Mouse (Mus musculus): Measurements from ENCODE around the gene Grap. TPM values are rescaled to one million over a fixed set of nuclear protein-coding genes. Genes with fewer than 3 reads are reported as not detected.

Grap gene
- total RNA-seq, 2 experiments from 2014 or later = 7.0 to 9.0 TPM

DNA sequence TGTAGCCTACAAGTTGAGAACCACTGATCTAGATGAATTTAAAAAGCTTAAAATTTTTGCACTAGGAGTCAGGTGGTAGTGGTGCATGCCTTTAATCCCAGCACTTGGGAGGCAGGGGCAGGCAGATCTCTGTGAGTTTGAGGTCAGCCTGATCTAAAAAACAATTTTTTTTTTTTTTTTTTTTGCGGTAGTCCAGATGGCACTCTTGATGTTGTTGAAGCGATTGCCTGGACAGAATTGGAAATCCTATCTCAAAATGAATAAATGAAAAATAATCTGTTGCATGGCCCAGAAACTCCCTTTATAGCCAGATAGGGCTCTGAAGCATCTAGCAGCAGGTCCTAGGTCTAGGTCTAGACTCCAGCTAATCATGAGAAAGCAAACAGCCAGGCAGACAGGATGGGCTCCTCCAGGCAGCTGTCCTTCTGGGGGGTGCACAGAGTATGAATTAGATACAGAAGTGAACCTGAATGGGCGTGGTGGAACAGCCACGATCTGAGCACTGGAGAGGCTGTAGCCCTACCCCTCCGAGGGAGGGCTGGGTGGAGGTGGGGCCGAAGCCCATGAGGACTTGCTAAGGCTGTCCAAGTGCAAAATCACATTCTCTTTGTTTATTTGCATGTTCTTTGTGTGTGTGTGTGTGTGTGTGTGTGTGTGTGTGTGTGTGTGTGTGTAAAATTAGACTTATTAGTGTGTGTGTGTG is 3.2 kb downstream of the Grap start:
- no peak for DNase-seq (ENCODE audit: low spot score in 2 of 2)

DNA sequence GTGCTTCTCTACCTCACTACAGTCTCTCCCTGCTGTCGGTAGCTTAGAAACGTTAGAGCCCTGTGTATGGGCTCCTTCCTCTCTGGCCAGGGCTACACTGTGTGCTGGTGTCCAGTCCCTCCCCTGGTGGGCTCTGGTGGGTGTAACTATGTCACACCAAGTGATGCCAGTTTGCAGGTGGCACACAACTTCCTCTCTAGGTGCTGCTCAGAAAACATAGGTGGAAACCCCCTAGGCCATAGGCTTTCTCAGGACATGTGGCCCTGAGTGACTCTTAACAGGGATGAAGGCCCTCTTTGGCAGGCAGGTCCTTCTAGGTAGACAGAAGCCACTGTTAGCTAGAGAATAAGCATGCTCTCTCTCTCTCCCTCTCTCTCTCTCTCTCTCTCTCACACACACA is 4.4 kb downstream of the Grap start:
- no peak for DNase-seq (ENCODE audit: low spot score in 2 of 2)

DNA sequence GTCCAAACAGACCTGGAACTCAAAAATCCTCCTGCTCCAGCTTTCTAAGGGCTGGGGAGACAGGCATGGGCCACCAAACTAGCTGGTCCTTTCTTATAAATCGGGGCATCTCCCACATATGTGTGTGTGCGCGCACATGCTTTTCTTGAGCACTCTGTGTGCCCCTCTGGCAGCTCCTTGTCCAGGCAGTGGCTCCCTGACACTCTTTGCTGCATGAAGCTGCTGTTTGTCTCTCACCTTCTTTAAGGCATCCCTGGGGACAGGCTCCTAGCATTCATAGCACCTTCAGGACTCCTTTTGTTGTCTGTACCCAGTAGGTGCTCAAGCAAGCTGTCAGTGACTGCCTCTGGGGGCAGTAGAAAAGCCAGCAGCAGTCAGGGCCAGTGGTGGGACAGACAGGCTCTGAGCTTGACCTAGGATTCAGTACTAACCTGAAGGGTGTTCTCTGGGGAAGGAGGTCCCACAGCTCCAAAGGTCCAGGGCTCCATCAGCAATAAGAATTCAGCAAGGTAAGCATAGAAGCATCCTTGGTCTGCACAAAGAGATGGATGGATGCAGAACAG is 5.4 kb downstream of the Grap start:
- DNase-seq (ENCODE audit: low spot score in 2 of 2) = no peak

DNA sequence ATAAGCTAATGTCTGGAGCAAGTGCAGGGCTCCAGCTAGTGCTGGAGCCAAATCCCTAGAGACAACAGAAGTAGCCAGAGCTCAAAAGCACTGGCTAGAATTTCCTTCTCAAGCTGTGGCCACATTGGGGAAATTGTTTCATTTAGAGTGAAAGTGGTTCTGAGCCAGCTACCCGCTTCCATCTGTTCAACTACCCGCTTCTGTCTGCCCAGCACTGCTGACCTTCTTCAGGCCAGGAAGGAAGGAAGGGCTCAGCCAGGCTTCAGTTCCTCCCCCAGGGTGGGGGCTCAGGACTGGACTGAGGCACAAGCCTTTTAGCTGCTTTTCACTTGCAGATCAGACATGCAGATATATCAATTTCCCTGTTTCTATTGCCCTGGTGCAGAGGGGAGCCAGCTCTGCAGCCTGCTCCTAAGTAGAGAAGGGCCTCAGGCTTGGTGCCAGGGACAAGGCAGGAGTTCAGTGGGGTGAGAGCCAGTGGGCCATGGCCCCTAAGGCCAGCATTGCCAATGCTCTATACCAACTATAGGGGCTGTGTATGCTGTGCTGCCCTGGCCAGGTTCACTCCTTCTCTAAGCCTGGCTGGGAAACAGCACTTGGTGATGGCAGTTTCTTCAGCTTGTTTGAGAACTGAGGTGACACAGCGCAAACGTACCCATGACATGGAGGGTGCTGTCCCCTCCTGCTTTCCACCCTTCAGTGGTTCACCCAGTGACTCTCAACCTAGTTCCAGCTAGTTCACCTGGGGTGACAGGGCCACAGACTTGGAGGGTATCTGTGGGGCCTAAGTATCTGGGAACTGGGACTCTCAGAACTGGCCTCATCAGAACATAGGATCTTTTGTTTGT is 6.2 kb downstream of the Grap start:
- peak in 1 of 2 experiments; percentile 49 for DNase-seq (ENCODE audit: low spot score in 2 of 2)

DNA sequence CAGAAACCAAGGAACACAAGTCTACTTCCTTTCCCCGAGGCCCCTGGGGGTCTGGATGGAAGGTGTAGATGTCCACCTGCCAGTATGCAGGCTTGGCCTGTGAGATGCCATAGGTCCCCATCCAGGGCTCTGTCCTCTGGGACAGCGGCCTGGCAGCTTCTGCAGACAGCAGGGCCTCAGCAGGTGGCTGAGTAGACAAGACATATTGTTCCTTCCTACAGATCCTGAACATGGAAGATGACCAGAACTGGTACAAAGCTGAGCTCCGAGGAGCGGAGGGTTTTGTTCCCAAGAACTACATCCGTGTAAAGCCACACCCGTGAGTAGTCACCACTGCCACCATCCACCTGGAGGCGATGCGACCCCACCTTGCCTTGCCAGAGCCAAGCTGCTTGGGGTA is 6.9 kb downstream of the Grap start:
- DNase-seq (ENCODE audit: low spot score in 2 of 2) = no peak

DNA sequence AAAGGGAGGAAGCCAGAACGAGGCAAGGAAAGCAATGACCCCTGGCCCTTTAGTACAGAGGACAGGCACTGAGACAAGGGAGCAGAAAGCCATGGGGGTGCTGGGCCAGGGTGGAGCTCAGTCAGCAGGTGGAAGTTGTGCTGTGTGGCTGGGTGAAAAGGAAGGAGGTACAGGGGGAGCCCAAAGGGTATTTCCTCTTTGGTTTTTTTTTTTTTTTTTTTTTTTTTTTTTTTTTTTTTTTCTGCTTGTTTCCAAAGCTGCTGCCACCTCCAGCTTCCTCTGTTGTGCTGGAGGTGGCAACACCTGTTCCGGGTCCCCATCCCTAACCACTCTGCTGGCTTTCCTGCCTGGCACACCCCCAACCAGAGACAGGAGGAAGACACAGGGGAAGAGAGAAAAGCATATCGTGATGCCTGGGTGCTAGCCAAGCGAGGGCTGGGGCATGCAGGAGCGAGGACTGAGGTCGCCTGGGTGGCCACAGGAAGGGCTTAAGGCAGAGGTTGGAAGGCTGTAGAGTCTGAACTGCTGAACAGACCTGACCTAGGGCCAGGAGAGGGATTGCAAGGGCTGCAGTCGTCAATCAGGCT is 7.8 kb downstream of the Grap start:
- DNase-seq (ENCODE audit: low spot score in 2 of 2) = no peak

DNA sequence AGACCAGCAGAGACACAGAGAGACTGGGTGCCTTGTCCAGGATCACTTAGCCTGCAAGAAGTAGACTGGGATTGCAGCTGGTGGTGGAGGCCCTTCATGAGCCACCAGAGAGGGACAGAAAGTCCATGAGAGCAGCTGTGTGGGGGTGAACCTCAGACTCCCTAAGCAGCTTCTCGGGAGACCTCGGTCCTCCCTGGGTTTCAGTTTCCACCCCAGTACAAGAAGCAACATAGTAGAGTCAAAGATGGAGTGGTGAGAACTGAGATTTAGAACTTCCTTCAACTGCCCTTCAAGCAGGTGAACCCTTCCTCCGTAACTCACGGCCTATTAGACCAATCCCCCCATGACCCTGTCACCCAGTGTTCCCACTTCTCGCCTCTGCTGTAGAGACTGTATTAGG is 9.1 kb downstream of the Grap start:
- DNase-seq (ENCODE audit: low spot score in 2 of 2) = no peak

DNA sequence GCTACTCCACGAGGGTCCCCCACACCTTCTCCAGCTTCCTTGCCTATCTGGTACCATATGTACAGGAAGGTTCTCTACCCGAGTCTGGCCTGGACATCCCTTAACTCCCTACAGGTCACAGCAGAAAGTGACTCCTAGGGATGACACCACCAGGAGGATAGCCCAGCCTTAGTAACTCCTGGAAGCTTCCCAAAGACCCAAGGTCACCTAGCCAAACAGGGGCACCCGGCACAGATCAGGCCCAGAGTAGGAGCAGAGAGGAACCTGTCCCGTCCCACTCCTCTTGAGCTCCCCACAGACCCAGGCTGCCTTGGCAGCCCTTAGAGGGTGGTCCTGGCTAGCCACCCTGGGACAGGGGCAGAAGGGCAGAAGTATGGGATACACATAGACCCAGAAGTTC is 12.3 kb downstream of the Grap start:
- DNase-seq (ENCODE audit: low spot score in 2 of 2) = no peak

DNA sequence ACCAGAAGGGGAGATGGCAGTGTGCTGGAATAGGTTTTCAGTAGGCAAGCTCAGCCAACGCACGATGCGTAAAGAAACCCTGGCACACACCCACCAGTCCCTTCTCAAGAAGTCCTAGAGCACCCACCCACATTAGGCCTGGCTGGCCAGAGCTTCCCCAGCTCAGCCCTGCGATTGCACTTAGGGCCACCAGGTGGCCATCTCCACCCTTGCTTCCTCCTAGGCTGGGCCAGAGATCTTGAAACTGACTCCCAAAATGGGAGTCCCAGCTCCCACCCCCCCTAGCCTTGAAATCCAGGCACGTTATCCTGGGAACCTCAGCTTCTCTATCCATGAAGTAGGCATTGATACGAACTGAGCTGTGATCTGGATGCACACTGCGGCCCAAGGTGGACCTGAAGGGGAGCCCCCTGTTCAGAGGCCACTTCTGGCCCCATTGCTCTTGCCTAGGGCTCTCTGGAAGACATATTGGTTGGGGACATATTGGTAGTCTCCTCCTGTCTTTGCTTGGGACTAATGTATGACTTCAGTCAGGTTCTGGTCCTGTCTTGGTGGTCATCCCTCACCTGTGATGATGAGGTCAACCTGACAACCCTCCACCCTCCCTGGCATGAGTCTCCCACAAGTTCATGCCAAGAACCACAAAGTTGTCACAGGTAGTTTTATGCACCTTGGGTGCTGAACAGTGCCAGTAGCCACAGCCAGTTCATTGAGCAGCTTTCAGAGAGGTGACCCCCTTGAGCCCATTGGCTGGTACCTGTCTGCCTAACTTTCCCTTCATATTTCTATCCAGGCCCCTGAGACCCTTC is 13.1 kb downstream of the Grap start:
- no peak for DNase-seq (ENCODE audit: low spot score in 2 of 2)

DNA sequence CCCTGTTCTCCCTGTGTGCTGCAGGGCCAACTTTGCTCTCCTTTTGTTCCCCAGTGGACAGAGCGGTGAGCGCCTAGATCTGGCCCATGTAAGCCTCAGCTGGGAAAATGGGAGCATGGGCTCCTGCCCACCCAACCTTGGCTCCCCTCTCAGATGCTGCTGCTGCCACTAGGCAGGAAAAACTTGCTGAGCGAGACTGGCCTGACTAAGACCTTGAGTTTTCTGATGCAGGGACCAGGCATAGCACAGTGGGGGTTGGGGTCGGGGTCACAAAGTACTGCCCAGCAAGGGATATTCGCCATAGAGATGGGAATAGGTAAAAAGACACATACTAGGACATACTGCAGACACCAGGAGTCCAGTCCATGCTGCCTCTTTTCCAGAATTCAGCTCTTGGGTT is 14.2 kb downstream of the Grap start:
- DNase-seq (ENCODE audit: low spot score in 2 of 2) = no peak

DNA sequence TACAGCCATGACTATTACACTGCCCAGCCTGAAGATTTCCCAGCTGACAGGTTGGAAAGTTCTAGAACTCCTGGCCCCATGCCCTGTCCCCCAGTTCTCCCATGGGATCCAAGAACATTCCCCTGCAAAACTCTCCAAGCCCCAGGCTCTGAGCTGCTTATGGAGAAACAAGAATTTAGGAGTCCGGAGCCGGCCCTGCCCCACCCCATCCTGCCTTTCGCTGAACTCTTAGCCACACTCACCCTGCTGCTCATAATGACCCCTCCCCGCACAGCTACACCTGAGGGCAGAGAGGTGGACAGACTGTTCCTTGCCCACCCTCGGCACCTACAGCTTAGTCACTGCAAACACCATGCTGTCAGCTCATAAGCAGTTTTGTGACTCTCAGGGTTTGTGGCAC is 14.7 kb downstream of the Grap start:
- DNase-seq (ENCODE audit: low spot score in 2 of 2) = no peak

DNA sequence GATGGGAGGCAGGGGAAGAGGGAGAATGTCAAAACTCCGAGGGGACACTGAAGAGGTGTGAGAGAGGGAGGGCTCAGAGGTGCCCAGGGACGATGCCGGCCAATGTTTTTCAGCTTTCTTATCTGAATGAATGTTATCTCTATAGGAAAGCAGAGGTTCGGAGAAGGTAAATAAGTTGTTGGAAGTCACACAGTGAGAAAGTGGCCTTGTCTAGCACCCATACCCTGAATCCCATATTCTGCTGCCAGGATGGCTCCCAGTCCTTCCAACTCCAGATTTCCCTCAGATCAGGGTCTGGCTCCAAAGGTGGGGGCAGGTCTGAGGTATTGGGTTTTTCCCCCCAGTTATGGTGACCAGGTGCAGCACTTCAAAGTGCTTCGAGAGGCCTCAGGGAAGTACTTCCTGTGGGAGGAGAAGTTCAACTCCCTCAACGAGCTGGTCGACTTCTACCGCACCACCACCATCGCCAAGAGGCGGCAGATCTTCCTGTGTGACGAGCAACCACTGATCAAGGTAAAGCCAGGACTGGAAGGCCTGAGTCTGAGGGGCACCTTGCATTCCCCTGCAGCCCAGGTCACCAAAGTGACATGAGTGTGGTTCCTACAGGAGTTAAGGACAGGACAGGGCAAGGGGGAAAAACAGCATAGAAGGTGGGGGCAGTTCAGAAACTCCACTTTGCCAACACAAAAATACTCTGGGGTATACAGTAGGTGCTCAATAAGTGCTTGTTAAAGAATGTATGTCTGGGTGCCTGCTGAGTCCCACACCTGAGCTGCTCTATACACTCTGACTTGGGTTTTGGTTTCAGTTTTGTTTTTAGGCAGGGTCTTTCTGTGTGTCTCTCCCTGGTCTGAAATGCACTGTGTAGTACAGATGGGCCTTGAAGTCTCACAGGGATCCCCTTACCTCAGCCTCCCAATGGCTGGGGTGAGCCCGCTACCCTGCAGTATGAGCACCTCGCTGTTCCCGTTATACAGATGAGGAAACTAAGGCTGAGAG is 16.7 kb downstream of the Grap start:
- no peak for DNase-seq (ENCODE audit: low spot score in 2 of 2)

DNA sequence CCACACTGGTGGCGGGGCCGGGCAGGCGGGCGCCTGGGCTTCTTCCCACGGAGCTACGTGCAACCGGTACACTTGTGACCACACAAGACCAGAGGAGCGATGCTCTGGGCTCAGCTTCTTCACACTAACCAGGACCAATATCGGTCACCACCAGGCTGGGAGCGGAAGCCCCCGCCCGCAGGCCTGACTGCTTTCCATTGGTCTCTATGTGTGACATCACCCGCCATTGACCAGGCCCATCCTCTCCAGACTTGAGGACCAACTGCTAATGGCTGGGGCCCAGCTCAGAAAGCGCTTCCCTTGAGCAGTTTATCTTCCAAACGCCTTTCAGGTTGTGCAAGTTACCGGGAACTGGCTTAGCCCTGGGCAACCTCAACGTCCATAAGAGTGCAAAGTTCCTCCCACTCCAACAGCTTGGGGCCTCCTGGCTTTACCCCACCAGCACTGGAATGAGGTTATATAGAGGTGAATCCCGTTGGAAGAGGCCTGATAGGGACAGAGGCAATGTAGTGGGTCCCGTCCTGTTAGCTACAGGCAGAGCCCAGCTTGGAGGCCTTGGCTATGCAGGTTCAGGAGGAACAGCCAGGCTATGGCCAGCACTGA is 18.8 kb downstream of the Grap start:
- DNase-seq (ENCODE audit: low spot score in 2 of 2) = no peak

DNA sequence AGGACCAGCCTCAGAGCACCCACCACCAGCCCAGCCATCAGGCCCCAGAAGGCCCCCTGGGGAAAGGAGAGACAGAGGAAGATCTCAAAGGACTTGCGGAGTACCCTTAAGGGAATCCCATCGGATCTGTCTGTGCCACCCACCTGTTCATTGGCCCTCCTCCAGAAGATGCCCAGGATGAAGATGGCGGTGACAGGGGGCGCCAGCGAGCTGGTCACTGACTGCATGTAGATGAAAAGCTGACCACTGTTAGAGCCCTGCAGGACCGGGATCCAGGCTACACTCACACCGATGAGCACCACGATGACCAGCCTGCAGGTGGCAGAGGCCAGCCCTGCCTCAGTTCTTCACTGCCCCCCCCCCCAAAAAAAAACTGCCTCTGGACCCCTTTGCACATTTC is 20.6 kb downstream of the Grap start:
- peak in 1 of 2 experiments; percentile 34 for DNase-seq (ENCODE audit: low spot score in 2 of 2)

DNA sequence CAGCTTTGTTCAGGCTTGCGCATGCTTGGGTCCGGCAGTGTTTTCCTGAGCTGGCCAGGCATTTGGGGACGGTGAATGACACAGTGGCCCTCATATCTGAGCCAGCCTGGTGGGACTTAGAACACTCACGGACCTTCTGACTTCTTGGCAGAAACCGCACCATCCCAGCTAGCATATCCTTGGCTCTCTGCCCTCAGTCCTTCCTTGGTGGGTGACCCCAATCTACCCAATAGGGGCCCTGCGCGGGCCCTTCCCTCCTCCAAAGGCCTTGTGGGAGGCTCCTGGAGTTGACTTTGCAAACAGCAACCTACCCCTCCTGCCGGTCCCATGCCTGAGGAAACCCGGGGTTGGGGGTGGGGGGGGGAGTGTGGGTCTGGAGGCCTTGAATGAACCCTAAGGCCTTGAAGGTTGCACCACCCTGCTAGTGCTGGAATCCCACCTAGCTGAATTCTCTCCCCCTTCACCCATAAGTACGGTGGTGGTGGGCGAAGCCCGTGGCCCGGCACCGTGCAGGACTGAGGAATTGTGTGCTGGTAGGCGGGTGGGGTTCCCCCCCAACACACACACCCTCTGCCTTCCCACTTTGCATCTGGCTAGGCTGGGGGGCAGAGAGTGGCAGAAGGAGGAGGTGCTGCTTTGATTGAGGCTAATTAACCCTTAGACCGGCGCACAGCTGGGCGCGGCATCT is 21.2 kb downstream of the Grap start:
- DNase-seq (ENCODE audit: low spot score in 2 of 2) = no peak

DNA sequence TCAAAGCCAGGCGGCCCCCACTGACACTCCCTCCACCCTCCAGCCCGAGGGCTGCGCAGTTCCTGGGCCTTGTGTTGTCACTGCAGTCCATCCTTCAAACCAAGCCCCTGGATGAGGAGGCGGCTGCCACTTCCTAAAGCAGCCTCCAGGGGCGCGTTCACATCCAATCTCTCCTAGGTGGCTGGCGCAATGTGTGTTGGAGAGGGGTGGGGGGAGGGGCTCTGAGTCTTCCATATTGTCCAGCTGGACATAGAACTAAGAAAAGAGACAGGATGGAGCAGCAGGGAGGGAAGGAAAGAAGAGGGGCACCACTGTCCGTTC is 21.7 kb downstream of the Grap start:
- no peak for DNase-seq (ENCODE audit: low spot score in 2 of 2)

DNA sequence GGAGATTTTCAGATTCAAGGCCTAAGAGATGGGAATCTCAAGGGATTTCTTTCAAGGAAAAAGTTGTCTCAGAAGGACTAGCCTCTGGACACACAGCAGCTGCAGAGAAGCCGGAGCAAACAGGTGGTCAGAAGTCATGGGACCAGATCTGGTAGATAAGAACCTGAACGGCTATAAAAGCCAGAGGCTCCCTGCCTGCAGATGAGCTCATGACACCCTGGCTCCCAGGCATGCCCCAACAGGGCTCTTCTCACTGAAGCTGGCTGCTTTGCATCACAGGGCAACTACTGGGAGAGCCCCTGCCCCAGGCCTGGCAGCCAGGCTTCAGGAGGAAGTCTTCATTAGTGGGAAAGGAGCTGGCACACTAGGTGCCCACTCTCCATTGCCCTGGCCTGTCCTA is 22.3 kb downstream of the Grap start:
- no peak for DNase-seq (ENCODE audit: low spot score in 2 of 2)

DNA sequence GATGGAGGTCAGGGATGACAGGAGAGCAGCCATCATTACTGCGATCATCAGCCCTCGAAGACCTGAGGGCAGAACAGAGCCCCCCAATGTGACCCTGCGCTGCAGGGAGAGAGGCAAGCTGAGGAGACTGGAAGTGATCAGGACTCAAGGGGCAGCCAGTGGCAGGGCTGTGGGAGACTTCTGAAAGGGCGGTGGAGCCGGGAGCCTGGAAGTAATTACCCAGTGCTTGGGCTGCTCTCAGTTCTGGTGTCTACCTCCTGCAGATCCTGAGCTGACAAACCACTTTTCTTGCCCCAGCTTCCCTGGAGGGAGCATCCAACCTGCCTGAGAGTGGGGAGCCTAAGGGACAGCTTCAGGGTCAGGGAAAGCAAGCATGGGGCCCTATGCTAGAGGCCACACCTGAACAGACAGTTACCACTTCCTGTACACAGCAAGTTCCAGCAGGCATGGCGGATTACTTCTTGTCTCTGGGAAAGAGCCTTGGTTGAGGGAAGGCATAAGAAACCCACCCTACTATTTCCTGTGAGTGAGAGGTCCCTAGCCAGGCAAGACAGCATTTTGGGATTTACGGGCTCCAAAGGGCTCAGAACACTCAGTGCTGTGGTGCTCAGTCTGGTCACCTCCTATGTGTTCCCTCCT is 23.3 kb downstream of the Grap start:
- DNase-seq (ENCODE audit: low spot score in 2 of 2) = no peak

DNA sequence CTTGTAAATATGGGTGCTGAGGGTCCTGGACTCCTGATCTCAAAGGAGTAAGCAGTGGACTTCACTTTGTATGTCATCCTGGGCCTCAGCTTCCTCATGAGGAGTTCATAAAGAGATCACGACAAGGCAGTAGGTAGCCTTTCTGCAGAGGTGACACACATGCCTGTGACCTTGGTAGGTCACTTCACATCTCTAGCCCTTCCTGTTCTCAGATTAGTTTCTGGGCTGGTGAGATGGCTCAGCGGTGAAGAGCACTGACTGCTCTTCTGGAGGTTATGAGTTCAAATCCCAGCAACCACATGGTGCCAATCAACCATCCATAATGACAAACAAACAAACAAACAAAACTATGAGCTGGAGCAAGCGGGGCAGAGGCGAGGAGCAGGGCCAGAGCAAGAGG is 24.6 kb downstream of the Grap start:
- DNase-seq (ENCODE audit: low spot score in 2 of 2) = no peak

Measured in layer of hippocampus, postnatal 14 days (tissue).